Mouse (Mus musculus) erythroblast, adult 5-6 weeks (primary cell): ENCODE results near the gene Erbb2. TPM values are rescaled to one million over a fixed set of nuclear protein-coding genes. Genes with fewer than 3 reads are reported as not detected.
"Not testable (repeated sequence)": the region's sequence is repeated elsewhere in the genome, so short reads cannot be mapped to it uniquely, and the experiment has no call there.

ENCODE experiments used
- ATAC-seq: replicated peaks from 2 replicates; pipeline ENCODE4 v1.8.0; 2016; ENCODE audit warnings: moderate number of reproducible peaks, mild to moderate bottlenecking, moderate TSS enrichment, inconsistent platforms; ENCODE audit not compliant: poor library complexity, low FRiP score, severe bottlenecking
- total RNA-seq, 2 experiments: library from RNA; stranded (forward) in 1 of 2; stranded (reverse) in 1 of 2; fragments of 150-400 nt in 1 of 2; fragments of 200-764, 138-1000 nt in 1 of 2; gene quantifications; 2 replicates each; pipeline versions ENCODE4 v1.2.3 to v1.2.4; 2015 to 2017; ENCODE audit warnings: low replicate concordance in 2 of 2

Erbb2 gene
- total RNA-seq (2015; ENCODE audit: low replicate concordance) (0.21 TPM in 1 of 2 replicates, not detected in the other), total RNA-seq (2017; ENCODE audit: low replicate concordance) (0.28 TPM in 1 of 2 replicates, not detected in the other)

- ATAC-seq, result no peak
Measured at GRCm38 (mm10) chr11:98412273-98412796, at the start of gene Erbb2. Gene Erbb2, plus strand, starts transcription at chr11:98412470.

- no peak for ATAC-seq
Measured at GRCm38 (mm10) chr11:98363817-98364216, 48.5 kb upstream of the Erbb2 start.

DNA sequence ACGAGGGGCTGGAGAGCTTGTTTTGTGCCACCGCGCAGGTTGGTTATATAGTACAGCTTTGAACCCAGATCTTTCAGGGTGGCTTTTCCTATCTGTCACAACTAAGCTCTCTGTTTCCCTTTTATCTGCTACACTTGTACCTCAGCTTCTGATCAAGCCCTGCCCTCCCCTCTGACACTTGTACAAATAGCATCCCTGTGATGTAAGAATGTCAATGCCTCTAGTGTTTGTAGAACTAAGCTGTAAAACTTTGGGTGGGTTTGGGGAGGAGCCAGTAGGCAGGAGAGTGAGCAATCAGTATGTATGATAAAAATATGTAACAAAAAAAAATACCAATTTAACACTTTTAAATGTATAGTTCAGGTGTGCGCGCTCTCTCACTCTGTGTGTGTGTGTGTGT, 47.9 kb upstream of the Erbb2 start:
- no peak for ATAC-seq

- ATAC-seq, result no peak
Measured at GRCm38 (mm10) chr11:98366290-98366689, 46.0 kb upstream of the Erbb2 start.

DNA sequence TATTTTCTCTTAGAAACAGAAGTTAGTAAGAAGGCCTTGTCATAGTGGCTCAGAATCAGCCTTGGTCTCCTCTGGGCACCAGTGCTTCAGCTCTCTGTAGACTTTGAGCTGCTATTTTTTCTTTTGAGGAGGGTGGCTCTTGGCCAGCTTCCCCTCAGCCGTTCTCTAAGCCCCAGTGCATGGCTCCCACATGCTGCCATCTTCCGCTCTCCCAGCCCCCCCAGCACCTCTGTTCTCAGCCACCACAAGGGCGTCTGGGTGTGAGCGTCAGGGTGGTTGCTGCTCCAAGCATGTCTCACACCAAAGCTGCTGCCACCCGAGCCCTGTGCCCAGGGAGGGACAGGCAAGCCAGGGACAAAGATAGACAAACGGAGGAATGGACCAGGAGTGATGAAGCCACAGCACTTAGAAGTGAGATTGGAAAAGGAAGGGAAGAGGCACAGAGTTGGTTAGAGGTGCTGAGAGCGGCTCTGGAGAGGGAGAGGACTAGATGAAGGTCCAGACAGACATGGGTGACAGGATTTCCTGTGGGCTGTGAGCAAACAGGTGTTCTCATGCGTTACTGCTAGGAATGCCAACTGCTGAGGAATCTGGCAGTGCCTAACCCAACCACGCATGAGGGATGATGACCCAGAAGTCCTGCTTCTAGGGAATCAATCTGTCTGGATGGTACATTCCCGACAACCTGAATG, 45.0 kb upstream of the Erbb2 start:
- no peak for ATAC-seq

DNA sequence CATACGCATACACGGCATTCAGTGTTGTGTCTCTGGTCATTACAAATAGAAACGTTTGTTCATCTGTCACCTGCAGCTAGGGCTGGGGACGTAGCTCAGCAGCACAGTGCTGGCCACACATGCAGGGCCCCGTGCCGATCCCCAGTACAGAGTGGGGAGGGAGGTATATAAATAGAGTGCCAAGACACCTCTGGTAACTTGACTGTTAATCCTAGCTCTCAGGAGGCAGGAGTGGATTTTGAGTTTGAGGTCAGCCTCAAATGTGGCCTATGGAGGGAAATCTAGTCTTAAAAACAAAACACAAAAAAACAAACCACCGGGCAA, 44.4 kb upstream of the Erbb2 start:
- no peak for ATAC-seq

DNA sequence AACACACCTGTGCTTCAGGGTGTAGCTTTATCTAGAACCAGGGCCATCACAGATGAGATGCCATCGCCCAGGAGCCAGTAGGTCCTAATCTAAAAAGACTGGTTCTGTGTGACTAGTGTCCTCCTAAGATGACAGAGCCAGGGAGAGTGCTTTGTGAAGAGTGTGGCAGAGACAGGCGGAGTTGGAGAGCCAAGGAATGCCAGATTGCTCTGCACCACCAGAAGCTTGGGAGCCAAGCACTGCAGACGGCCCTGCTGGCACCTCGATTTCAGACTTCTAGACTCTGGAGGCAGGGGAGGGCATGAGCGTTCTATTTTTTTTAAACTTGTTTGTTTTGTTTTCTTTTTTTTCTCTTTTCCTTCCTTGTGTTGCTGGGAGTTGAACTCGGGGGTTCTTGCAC, 42.9 kb upstream of the Erbb2 start:
- no peak for ATAC-seq

DNA sequence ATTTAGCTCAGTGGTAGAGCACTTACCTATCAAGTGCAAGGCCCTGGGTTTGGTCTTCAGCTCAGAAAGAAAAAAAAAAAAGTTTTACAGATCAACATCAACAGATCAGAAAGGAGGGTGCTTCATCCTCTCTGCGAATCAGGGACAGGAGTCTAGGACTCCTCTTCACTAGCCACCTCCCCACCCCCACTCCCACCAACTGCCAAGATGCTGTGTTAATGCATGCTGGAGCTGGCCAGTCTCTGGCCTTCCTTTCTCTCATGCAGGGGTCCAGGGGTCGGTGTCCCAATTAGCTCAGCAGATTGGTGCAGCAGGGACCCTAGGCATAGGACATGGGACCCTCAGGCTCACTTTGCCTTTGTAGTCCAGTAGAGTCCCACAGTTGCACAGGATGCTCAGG, 41.7 kb upstream of the Erbb2 start:
- no peak for ATAC-seq

DNA sequence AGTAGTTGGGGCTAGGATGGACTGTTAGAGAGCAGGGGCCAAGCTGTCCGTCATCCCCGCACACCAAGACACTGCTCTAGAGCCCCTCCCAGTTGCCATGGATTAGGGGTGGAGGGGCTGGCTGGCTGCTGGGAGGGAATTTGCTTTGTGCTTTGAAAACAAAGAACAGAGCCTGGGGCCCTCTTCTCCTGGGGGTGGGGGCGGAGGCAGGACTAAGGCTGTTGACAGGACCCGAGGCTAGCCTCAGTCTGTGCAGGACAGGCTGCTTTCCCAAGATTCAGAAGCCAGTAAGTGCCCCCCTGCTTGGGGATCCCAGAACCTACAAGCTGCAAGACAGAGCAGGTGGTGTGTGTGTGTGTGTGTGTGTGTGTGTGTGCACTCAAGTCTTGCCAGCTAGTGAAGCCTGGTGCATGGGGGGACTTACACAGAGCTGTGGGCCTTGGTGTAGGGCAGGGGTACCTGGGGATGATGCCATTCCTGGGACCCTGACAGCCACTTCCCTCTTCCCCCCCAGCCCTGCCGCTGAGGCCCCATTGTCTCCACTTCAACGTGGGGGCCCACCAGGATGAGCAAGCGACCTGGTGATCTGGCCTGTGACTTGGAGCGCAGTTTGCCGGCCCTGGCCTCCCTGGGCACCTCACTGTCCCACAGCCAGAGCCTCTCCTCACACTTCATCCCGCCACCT, 40.6 kb upstream of the Erbb2 start:
- 0 out of 2 replicates have a peak, but pooled peaks have one; percentile 12 for ATAC-seq

- peak; percentile 59 for ATAC-seq
Measured at GRCm38 (mm10) chr11:98372406-98372805, 39.9 kb upstream of the Erbb2 start.

- no peak for ATAC-seq
Measured at GRCm38 (mm10) chr11:98373244-98373643, 39.0 kb upstream of the Erbb2 start.

- no peak for ATAC-seq
Measured at GRCm38 (mm10) chr11:98374266-98374665, 38.0 kb upstream of the Erbb2 start.

- ATAC-seq, result no peak
Measured at GRCm38 (mm10) chr11:98376756-98377155, 35.5 kb upstream of the Erbb2 start.

DNA sequence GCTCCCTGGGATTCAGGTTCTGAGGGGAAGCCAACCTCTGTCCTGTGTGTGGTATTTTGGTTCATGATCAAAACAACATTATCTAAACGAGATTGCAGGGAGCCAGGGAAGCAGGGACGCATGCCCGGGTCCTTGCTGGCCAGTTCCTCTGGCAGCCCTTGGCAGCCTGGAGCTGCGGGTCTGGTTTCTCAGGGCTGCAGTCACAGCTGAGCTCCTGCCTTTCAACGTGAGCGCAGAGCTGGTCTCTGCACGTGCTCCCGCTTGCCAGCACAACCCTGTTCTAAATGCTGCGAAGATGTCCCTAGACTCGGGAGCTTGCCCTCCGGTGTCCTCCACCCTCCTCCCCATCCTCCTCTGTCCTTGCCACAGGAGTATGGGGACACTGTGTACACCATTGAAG, 34.5 kb upstream of the Erbb2 start:
- ATAC-seq, result 0 out of 2 replicates have a peak, but pooled peaks have one; percentile 24

GRCm38 (mm10) chr11:98379379-98379778, 32.9 kb upstream of the Erbb2 start:
- no peak for ATAC-seq

GRCm38 (mm10) chr11:98380106-98380505, 32.2 kb upstream of the Erbb2 start:
- no peak for ATAC-seq

DNA sequence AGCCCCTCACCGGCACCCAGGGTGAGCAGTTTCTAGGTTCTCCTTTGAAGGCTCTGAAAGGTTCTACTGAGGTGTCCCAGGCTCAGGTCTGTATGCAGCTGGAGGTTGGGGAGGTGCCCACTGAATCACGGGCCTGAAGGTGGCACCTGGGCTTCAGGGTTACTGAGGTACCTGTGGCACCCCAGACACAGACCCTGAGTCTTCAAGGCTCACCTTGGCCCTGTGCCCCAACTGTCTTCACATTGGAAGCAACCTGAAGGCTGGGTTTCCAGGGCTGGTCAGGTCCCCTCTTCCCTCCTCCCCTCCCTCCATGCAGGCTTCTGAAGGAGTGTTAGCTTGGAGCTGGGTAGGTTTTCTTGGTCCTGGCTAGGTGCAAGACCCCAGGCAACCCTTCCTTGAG, 30.6 kb upstream of the Erbb2 start:
- no peak for ATAC-seq

DNA sequence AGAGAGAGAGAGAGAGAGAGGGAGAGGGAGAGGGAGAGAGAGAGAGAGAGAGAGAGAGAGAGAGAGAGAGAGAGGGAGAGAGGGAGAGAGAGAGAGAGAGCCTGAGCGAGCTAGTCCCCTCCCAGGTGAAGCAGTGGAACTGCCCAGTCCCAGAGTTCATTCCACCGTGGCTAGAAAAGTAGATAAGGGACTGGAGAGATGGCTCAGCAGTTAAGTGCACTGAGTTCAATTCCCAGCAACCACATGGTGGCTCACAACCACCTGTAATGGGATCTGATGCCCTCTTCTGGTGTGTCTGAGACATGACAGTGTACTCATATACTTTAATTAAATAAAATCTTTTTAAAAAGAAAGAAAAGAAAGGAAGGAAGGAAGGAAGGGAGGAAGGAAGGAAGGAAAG, 29.9 kb upstream of the Erbb2 start:
- not testable (repeated sequence) for ATAC-seq

DNA sequence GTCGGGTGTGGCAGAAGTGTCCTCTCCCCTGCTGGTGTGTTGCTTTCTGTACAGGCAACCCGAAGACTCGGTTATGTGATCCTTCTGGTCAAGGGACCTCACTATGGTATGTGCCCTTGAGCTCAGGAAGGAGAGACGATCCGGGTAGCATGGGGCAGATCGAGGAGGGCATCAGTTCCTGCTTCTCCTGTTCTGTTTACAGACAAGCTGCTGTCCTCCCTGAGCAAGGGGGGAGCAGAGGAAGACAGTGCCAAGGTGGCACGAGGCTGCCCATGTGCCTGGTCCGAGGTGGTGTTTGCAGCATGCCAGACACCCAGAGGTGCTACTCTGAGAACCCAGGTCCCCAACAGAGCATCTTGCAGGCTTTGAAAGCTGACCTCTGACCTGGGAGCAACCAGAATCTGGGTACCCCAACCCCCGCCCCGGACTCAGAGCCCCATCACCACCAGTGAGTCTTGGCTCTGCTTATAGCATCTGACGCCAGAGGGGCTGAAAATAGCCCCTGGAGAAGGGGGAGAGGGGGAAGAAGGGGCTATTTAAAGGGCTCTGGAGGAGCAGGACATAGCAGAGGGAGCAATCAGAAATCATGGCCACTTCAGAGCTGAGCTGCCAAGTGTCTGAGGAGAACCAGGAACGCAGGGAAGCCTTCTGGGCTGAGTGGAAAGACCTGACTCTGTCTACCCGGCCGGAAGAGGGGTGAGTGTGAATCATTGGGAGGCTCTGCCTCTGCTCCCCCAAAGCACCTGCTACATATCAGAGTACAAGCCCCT, 28.8 kb upstream of the Erbb2 start, which contains the start of gene Tcap:
Tcap (plus strand) TSS at position 551 of the 770 bp plus-strand sequence.
- ATAC-seq, result no peak

DNA sequence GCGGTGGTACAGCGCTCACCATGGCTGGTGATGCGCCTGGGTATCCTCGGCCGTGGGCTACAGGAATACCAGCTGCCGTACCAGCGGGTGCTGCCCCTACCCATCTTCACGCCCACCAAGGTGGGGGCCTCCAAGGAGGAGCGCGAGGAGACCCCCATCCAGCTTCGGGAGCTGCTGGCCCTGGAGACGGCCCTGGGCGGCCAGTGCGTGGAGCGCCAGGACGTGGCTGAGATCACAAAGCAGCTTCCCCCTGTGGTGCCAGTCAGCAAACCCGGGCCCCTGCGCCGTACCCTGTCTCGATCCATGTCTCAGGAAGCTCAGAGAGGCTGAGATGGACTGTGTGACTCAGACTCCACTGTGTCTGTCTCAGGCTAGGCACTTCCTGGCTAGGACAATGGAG, 28.1 kb upstream of the Erbb2 start:
- no peak for ATAC-seq
